Mouse (Mus musculus): ENCODE measurements around the gene Urod. TPM values are rescaled to one million over a fixed set of nuclear protein-coding genes. Genes with fewer than 3 reads are reported as not detected.

Gene Urod
- polyA plus RNA-seq, 1 experiment from 2014 or later, result 97.4 TPM

DNA sequence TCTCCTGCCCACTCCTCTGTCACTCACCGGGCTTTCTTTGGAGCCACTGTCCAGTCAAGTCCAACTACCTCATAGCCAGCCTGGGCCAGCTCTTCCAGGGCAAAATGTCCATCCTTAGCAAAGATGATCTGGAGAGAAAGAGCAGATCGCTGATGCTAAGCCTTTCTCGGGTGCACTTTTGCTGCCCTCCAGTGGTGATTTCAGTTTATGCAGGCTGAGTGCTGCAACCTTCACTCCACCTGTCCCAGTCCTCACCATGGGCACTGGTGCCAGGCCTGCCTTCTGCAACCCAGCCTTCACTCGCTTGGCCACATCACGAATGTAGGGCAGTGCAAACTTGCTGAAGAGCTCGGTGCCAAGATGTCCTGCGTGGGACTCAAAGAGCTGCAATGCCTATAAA lies 2.8 kb downstream of the Urod start:
- 12% methylated on average over 7 of the region's 7 CpGs for WGBS
- H3K9ac ChIP-seq, result no peak overlapping the region
- no peak overlapping the region for H3K27ac ChIP-seq
- H3K36me3 ChIP-seq, result 0 out of 2 replicates have a peak, but pooled peaks cover 2% of the 10 kb centered on the region
- no peak overlapping the region for H3K4me3 ChIP-seq (replicated peaks)
- no peaks in the 10 kb centered on the region for H3K9me3 ChIP-seq
- peaks cover 24% of the 10 kb centered on the region for H3K4me1 ChIP-seq
- ATAC-seq (ENCODE audit: insufficient read depth, low FRiP score, low read depth), result no peak
- H3K4me2 ChIP-seq, result no peak overlapping the region
- H3K27me3 ChIP-seq (replicated peaks), result no peaks in the 10 kb centered on the region

DNA sequence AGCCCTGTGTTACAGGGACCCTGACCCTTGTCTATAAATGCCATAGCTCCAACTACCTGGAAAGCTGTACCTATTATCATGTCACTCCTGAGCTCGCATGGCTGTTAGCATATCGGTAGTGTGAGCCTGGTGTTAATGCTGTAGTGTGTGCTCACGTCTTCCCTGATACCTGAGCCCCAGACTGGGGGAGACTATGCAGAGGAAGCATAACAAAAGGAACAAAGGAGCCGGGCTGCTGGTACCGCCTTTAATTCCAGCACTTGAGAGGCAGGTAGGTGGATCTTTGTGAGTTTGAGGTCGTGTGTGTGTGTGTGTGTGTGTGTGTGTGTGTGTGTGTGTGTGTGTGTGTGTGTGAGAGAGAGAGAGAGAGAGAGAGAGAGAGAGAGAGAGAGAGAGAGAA lies 4.5 kb downstream of the Urod start:
- no peak for ATAC-seq (ENCODE audit: insufficient read depth, low FRiP score, low read depth)
- Histone ChIP-seq H3K4me2 (no peak overlapping the region), H3K27me3 (replicated peaks) (no peaks in the 10 kb centered on the region), H3K9ac (no peak overlapping the region), H3K4me3 (replicated peaks) (no peak overlapping the region), H3K27ac (no peak overlapping the region), H3K4me1 (peaks cover 12% of the 10 kb centered on the region), H3K36me3 (0 out of 2 replicates have a peak, but pooled peaks cover 2% of the 10 kb centered on the region), H3K9me3 (no peaks in the 10 kb centered on the region)
- WGBS, result 68% methylated on average over 6 of the region's 6 CpGs

DNA sequence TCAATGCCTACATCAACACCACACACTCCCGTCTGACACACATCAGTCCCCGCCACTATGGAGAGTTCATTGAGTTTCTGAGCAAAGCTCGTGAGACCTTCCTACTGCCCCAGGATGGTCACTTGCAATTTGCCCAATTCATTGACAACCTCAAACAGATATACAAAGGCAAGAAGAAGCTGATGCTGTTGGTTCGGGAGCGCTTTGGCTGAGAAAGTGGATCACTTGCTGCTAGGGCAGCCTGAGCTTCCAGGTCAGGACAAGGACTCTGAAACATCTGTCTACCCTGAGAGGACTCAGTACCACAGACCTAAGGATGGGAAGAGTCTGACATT lies 7.1 kb downstream of the Urod start:
- no peaks in the 10 kb centered on the region for H3K4me1 ChIP-seq
- H3K4me2 ChIP-seq, result no peak overlapping the region
- no peak overlapping the region for H3K9ac ChIP-seq
- WGBS, result 68% methylated on average over 5 of the region's 5 CpGs
- ATAC-seq (ENCODE audit: insufficient read depth, low FRiP score, low read depth), result no peak
- H3K27ac ChIP-seq, result no peak overlapping the region
- H3K4me3 ChIP-seq (replicated peaks), result no peak overlapping the region
- no peaks in the 10 kb centered on the region for H3K27me3 ChIP-seq (replicated peaks)
- H3K9me3 ChIP-seq, result no peaks in the 10 kb centered on the region
- H3K36me3 ChIP-seq, result 0 out of 2 replicates have a peak, but pooled peaks cover 2% of the 10 kb centered on the region

DNA sequence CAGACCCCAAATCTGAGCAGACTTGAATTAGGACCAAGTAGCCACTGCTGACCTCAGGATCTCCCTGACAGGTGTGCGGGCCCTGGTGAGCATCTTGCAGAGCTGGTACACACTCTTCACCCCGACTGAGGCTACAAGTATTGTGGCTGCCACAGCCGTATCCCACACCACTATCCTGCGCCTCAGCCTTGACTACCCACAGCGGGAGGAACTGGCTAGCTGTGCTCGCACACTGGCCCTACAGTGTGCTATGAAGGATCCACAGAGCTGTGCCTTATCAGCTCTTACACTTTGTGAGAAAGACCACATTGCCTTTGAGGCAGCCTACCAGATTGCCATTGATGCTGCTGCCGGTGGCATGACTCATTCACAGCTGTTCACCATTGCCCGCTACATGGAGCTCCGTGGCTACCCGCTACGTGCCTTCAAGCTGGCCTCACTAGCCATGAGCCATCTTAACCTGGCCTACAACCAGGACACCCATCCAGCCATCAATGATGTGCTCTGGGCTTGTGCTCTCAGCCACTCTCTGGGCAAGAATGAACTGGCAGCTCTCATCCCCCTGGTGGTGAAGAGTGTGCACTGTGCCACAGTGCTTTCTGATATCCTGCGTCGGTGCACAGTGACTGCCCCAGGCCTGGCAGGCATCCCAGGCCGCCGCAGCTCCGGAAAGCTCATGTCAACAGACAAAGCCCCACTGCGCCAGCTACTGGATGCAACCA lies 7.7 kb downstream of the Urod start:
- H3K4me3 ChIP-seq (replicated peaks), result no peak overlapping the region
- no peaks in the 10 kb centered on the region for H3K4me1 ChIP-seq
- WGBS, result 63% methylated on average over 17 of the region's 17 CpGs
- H3K4me2 ChIP-seq, result no peak overlapping the region
- peak; percentile 71; the same call in 1 of the 2 replicates for ATAC-seq (ENCODE audit: insufficient read depth, low FRiP score, low read depth)
- H3K27me3 ChIP-seq (replicated peaks), result no peaks in the 10 kb centered on the region
- no peaks in the 10 kb centered on the region for H3K9me3 ChIP-seq
- H3K27ac ChIP-seq, result no peak overlapping the region
- H3K36me3 ChIP-seq, result 0 out of 2 replicates have a peak, but pooled peaks cover 2% of the 10 kb centered on the region
- H3K9ac ChIP-seq, result no peak overlapping the region

DNA sequence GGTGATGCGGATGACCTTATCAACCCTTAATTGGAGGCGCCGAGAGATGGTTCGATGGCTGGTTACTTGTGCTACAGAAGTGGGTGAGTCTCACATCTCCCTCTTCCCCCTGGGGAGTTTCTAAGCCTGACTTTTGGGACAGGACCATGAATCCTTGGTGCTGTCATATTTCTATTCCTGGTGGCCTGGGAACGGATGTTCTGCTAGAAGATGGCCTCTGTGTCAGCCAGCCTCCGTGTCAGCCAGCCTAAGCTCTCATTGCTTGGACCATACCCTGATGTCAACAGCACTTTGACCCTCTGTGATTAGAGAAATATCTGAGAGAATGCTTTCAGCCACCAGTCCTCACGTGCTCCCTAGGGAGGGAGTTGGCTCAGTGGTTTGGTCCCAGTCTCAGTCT lies 8.5 kb downstream of the Urod start:
- Histone ChIP-seq H3K4me1 (no peaks in the 10 kb centered on the region), H3K36me3 (0 out of 2 replicates have a peak, but pooled peaks cover 2% of the 10 kb centered on the region), H3K9ac (no peak overlapping the region), H3K27me3 (replicated peaks) (no peaks in the 10 kb centered on the region), H3K9me3 (no peaks in the 10 kb centered on the region), H3K4me2 (no peak overlapping the region), H3K27ac (no peak overlapping the region), H3K4me3 (replicated peaks) (no peak overlapping the region)
- ATAC-seq (ENCODE audit: insufficient read depth, low FRiP score, low read depth), result no peak
- WGBS, result 88% methylated on average over 7 of the region's 7 CpGs

DNA sequence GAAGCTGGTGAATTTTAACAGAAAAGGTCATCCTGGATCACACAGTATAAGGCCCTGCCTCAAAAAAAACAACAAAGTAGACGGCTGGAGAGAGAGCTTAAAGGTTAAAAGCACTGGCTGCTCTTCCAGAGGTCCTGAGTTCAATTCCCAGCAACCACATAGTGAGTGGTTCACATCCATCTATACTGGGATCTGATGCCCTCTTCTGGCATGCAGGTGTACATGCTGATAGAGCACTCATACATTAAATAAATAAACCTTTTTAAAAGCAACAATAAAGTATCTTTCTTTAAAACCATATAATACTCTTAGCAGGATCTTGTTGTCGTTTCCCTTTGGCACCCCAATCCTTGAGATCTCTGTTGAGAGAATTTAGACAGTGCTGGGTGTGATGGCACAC lies 17.7 kb downstream of the Urod start:
- Histone ChIP-seq H3K27ac (no peak overlapping the region), H3K36me3 (no peaks in the 10 kb centered on the region), H3K4me3 (replicated peaks) (no peak overlapping the region), H3K9me3 (no peaks in the 10 kb centered on the region), H3K4me2 (no peak overlapping the region), H3K27me3 (replicated peaks) (no peaks in the 10 kb centered on the region), H3K9ac (no peak overlapping the region), H3K4me1 (no peaks in the 10 kb centered on the region)
- ATAC-seq (ENCODE audit: insufficient read depth, low FRiP score, low read depth), result no peak
- WGBS, result 59% methylated on average over 2 of the region's 2 CpGs

DNA sequence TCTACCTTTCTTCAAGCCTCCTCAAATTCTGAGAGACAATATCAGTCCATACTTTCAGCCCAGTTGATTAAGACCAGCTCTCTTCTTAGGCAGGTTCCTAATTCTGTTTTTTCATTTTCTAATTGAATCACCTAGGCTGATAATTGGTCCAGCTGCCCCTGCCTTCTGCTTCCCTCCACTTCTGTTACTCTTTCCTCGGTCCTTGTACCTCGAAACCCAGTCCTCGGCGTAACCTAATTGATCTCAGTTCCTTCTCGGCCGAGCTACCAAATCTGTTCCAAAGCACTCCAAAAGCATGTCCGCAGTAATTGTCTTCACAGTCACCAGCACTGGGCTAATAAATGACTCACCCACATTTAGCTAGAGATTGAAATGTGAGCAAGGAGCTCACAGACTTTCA lies 39.3 kb downstream of the Urod start:
- no peaks in the 10 kb centered on the region for H3K9me3 ChIP-seq
- no peak overlapping the region for H3K9ac ChIP-seq
- no peak for ATAC-seq (ENCODE audit: insufficient read depth, low FRiP score, low read depth)
- H3K36me3 ChIP-seq, result no peaks in the 10 kb centered on the region
- WGBS, result 87% methylated on average over 7 of the region's 7 CpGs
- no peak overlapping the region for H3K4me2 ChIP-seq
- no peak overlapping the region for H3K27ac ChIP-seq
- no peak overlapping the region for H3K4me3 ChIP-seq (replicated peaks)
- no peaks in the 10 kb centered on the region for H3K4me1 ChIP-seq
- no peaks in the 10 kb centered on the region for H3K27me3 ChIP-seq (replicated peaks)

DNA sequence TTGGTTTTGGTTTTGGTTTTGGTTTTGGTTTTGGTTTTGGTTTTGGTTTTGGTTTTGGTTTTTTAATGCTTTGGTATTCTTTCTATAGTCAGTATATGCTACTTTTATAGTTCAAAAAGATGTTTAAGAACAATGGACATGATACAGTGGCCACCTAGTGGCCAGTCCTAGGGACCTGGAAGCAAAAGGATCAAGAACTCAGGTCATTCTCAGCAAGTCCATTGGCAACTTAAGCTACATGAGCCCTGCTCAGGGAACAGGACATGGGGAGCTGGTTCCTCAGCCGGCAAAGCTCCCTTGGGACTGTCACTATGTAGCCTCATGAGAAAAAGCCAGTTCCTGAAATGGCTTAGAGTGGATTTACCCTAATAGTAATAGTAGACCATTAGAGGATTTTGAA lies 42.6 kb downstream of the Urod start:
- Histone ChIP-seq H3K9me3 (no peaks in the 10 kb centered on the region), H3K27ac (no peak overlapping the region), H3K4me1 (no peaks in the 10 kb centered on the region), H3K4me3 (replicated peaks) (no peak overlapping the region), H3K9ac (no peak overlapping the region), H3K4me2 (no peak overlapping the region), H3K36me3 (no peaks in the 10 kb centered on the region), H3K27me3 (replicated peaks) (no peaks in the 10 kb centered on the region)
- 39% methylated on average over 1 of the region's 1 CpGs for WGBS
- no peak for ATAC-seq (ENCODE audit: insufficient read depth, low FRiP score, low read depth)

DNA sequence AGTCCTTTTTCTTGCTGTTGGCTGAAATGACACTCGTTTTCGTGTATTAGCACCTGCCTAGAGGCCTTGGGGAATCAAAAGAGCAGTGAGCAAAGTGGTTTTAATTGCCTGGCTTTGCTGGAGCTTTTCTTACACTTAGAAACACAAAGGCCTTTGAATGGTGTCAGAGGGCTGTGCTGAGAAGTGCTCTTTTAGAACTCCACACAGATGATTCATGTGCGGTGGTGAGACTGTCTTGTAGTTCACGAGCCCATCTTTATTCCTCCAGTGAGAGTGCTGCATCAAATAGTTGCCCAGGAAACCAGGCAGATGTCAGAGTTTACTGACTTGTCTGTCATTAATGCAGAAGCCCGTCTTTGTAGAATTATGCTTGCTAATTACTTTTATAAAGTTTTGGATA lies 50.2 kb downstream of the Urod start:
- WGBS, result 63% methylated on average over 5 of the region's 5 CpGs
- Histone ChIP-seq H3K27me3 (replicated peaks) (no peaks in the 10 kb centered on the region), H3K4me2 (no peak overlapping the region), H3K36me3 (no peaks in the 10 kb centered on the region), H3K9ac (no peak overlapping the region), H3K4me3 (replicated peaks) (no peak overlapping the region), H3K9me3 (no peaks in the 10 kb centered on the region), H3K27ac (no peak overlapping the region), H3K4me1 (no peaks in the 10 kb centered on the region)
- ATAC-seq (ENCODE audit: insufficient read depth, low FRiP score, low read depth), result no peak

DNA sequence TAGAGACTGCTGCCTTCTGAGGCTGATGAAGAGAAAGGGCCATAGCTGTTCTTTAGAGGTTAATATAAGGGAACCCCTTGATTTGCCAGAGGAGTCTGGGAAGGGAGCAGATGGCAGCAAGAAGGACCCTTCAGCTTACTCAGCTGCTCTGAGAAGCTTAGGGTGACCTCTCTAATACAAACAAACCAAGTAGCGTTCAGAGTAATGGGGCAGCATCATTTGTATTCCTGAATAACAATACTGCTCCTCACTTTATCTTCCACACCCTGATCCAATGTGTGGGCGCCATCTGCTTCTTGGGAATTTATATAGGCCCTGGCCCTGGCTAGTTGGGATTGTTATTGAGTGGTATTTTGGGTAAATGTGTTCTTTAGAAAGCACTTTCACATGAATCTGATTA lies 51.5 kb downstream of the Urod start:
- H3K9me3 ChIP-seq, result no peaks in the 10 kb centered on the region
- ATAC-seq (ENCODE audit: insufficient read depth, low FRiP score, low read depth), result no peak
- no peak overlapping the region for H3K4me2 ChIP-seq
- no peak overlapping the region for H3K9ac ChIP-seq
- no peak overlapping the region for H3K4me3 ChIP-seq (replicated peaks)
- no peaks in the 10 kb centered on the region for H3K27me3 ChIP-seq (replicated peaks)
- no peaks in the 10 kb centered on the region for H3K36me3 ChIP-seq
- no peak overlapping the region for H3K27ac ChIP-seq
- H3K4me1 ChIP-seq, result no peaks in the 10 kb centered on the region
- WGBS, result 53% methylated on average over 2 of the region's 2 CpGs

Other genes with a start within 250 kb of the Urod start
- gene Toe1, start 186.8 kb downstream of the Urod start, polyA plus RNA-seq (2015; fragmentation: Nextera tagmentation; extraction: Ambion mirVana), result 32.5 and 33.0 TPM in 2 replicates
- gene Mutyh, start 186.7 kb downstream of the Urod start, polyA plus RNA-seq (2015; fragmentation: Nextera tagmentation; extraction: Ambion mirVana), result 11.9 and 13.2 TPM in 2 replicates
- gene Hpdl, start 172.7 kb downstream of the Urod start, polyA plus RNA-seq (2015; fragmentation: Nextera tagmentation; extraction: Ambion mirVana), result 1.2 and 1.7 TPM in 2 replicates
- 0.58 and 0.67 TPM in 2 replicates for gene Zswim5, start 117.0 kb downstream of the Urod start, polyA plus RNA-seq (2015; fragmentation: Nextera tagmentation; extraction: Ambion mirVana)
- 10.0 and 10.1 TPM in 2 replicates for gene Hectd3, start 904 bp upstream of the Urod start, polyA plus RNA-seq (2015; fragmentation: Nextera tagmentation; extraction: Ambion mirVana)
- gene Eif2b3, start 25.0 kb upstream of the Urod start, polyA plus RNA-seq (2015; fragmentation: Nextera tagmentation; extraction: Ambion mirVana), result 35.3 and 36.4 TPM in 2 replicates
- gene Ptch2, start 101.7 kb upstream of the Urod start, polyA plus RNA-seq (2015; fragmentation: Nextera tagmentation; extraction: Ambion mirVana), result 6.5 and 7.0 TPM in 2 replicates
- gene Btbd19, start 131.3 kb upstream of the Urod start, polyA plus RNA-seq (2015; fragmentation: Nextera tagmentation; extraction: Ambion mirVana), result 6.7 and 7.6 TPM in 2 replicates
- 0.24 TPM in 1 of 2 replicates, not detected in the other for gene Tctex1d4, start 132.4 kb upstream of the Urod start, polyA plus RNA-seq (2015; fragmentation: Nextera tagmentation; extraction: Ambion mirVana)
- 3.8 and 4.7 TPM in 2 replicates for gene Plk3, start 139.6 kb upstream of the Urod start, polyA plus RNA-seq (2015; fragmentation: Nextera tagmentation; extraction: Ambion mirVana)
- gene Rps8, start 161.8 kb upstream of the Urod start, polyA plus RNA-seq (2015; fragmentation: Nextera tagmentation; extraction: Ambion mirVana), result 968 and 983 TPM in 2 replicates
- 40.4 and 47.7 TPM in 2 replicates for gene Kif2c, start 188.2 kb upstream of the Urod start, polyA plus RNA-seq (2015; fragmentation: Nextera tagmentation; extraction: Ambion mirVana)

Data from stomach, embryonic 15.5 days (tissue).